Mouse (Mus musculus): ENCODE data around the gene Chrng. TPM values are rescaled to one million over a fixed set of nuclear protein-coding genes. Genes with fewer than 3 reads are reported as not detected.

Gene Chrng
- polyA plus RNA-seq, 1 experiment = not detected

DNA sequence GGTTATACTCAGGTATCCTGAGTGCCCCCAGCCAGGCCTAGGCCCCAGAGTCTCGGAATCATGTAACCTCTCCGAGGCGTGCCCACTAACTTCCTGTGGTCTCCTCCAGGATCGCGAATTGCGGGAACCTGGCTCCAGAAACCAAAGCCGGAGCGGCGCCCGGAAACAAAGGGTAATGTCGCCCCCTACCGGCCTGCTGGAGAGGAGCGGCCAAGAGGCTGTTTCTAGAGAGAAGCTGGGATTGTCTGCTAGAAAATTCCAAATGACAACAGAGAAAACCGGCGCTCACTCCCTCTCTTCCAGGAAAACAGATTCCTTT, 17.5 kb upstream of the Chrng start:
- Histone ChIP-seq H3K36me3 (ENCODE audit: control insufficient read depth) (no peaks in the 10 kb centered on the region), H3K4me3 (replicated peaks) (peak overlapping the region; percentile 36), H3K27me3 (ENCODE audit: control insufficient read depth) (peaks cover 50% of the 10 kb centered on the region), H3K4me1 (ENCODE audit: control insufficient read depth) (peaks cover 6% of the 10 kb centered on the region), H3K9me3 (ENCODE audit: control insufficient read depth, low read length) (no peaks in the 10 kb centered on the region)
- TF ChIP-seq TAL1 (IDR thresholded peaks at IDR 0.05; ENCODE audit: low read length) (no peak), GATA1 (IDR thresholded peaks at IDR 0.05; ENCODE audit: low read length) (no peak)

- Histone ChIP-seq H3K4me3 (replicated peaks) (no peak within 1 kb of the TSS), H3K4me1 (ENCODE audit: control insufficient read depth) (peaks cover 2% of the 10 kb centered on the region; the same call in 1 of the 2 replicates), H3K27me3 (ENCODE audit: control insufficient read depth) (peaks cover 28% of the 10 kb centered on the region), H3K36me3 (ENCODE audit: control insufficient read depth) (no peaks in the 10 kb centered on the region), H3K9me3 (ENCODE audit: control insufficient read depth, low read length) (no peaks in the 10 kb centered on the region)
- no peak for TF ChIP-seq GATA1 (IDR thresholded peaks at IDR 0.05; ENCODE audit: low read length)
- no peak for TF ChIP-seq TAL1 (IDR thresholded peaks at IDR 0.05; ENCODE audit: low read length)
Measured at GRCm38 (mm10) chr1:87190429-87190828, 14.0 kb upstream of the Chrng start, which contains the start of gene Chrnd. TSS of gene Chrnd (plus strand) at chr1:87190607.

- Histone ChIP-seq H3K4me3 (replicated peaks) (no peak overlapping the region), H3K9me3 (ENCODE audit: control insufficient read depth, low read length) (no peaks in the 10 kb centered on the region), H3K36me3 (ENCODE audit: control insufficient read depth) (no peaks in the 10 kb centered on the region), H3K27me3 (ENCODE audit: control insufficient read depth) (no peaks in the 10 kb centered on the region; the same call in 1 of the 2 replicates), H3K4me1 (ENCODE audit: control insufficient read depth) (no peaks in the 10 kb centered on the region)
- TF ChIP-seq TAL1 (IDR thresholded peaks at IDR 0.05; ENCODE audit: low read length) = no peak
- TF ChIP-seq GATA1 (IDR thresholded peaks at IDR 0.05; ENCODE audit: low read length) = no peak
Measured at GRCm38 (mm10) chr1:87197296-87197695, 7.2 kb upstream of the Chrng start.

DNA sequence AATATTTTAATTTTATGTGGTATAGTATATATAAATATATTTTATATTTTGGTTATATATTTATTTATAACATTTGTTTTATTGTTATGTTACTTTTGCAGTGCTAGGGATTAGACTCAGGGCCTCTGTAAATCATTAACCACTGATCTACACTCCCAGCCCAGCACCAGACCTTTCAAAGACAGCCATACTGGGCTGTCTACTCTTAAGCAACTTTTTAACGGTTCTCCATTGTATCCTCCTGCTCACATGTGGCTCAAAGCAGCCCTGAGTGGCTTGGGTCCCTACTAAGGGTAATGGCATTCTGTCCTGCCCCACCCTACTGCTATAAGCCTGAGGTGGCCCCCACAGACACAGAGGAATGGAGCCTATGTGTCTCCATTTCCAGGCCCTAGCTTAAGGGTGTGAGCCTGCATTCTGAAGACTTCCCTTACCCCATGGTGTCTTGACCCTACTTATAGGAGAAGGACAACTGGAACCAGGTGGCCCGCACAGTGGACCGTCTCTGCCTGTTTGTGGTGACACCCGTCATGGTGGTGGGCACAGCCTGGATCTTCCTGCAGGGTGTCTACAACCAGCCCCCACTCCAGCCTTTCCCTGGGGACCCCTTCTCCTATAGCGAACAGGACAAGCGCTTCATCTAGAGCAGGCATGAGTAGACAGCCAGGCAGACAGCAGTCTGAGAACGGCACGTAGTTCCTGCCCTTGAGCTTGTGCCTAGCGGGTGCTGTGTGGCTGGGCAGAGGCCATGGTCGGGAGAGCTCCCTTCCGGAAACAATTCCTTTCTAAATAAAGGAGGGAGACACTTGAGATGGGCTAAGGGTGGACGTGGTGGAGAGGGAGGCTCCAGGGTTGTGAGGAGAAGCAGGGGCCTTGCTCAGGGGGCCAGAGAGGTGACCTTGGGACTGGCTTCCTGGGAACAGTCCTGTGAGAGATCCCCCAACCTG, 6.1 kb upstream of the Chrng start:
- TF ChIP-seq GATA1 (IDR thresholded peaks at IDR 0.05; ENCODE audit: low read length) (no peak), TAL1 (IDR thresholded peaks at IDR 0.05; ENCODE audit: low read length) (no peak)
- Histone ChIP-seq H3K9me3 (ENCODE audit: control insufficient read depth, low read length) (no peaks in the 10 kb centered on the region), H3K27me3 (ENCODE audit: control insufficient read depth) (no peaks in the 10 kb centered on the region), H3K36me3 (ENCODE audit: control insufficient read depth) (no peaks in the 10 kb centered on the region), H3K4me1 (ENCODE audit: control insufficient read depth) (no peaks in the 10 kb centered on the region), H3K4me3 (replicated peaks) (no peak overlapping the region)

- H3K4me1 ChIP-seq (ENCODE audit: control insufficient read depth) = no peaks in the 10 kb centered on the region
- H3K9me3 ChIP-seq (ENCODE audit: control insufficient read depth, low read length) = no peaks in the 10 kb centered on the region
- TF ChIP-seq GATA1 (IDR thresholded peaks at IDR 0.05; ENCODE audit: low read length) (no peak), TAL1 (IDR thresholded peaks at IDR 0.05; ENCODE audit: low read length) (no peak)
- H3K36me3 ChIP-seq (ENCODE audit: control insufficient read depth) = no peaks in the 10 kb centered on the region
- H3K27me3 ChIP-seq (ENCODE audit: control insufficient read depth) = no peaks in the 10 kb centered on the region; the same call in 1 of the 2 replicates
- no peak overlapping the region for H3K4me3 ChIP-seq (replicated peaks)
Measured at GRCm38 (mm10) chr1:87200811-87201210, 3.6 kb upstream of the Chrng start.

DNA sequence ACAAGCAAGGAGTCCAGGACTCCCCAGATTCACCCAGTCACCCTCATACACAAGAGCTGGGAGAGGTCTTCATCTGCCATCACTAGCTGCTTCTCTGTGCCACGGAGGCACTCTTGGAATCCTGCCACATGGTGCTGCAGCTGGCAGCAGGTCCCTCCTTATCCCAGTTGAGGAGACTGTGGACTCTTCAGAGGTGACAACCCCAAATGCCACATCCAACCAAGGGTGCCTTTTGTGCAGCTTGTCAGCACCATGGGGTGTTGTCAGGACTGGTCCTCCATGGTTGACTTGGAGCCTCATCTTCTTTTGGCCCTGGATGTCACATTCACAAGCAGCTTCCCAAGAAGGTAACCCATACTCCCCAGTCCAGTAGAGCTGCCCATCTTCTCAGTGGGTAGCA, 2.6 kb upstream of the Chrng start:
- TF ChIP-seq TAL1 (IDR thresholded peaks at IDR 0.05; ENCODE audit: low read length) = no peak
- TF ChIP-seq GATA1 (IDR thresholded peaks at IDR 0.05; ENCODE audit: low read length) = no peak
- Histone ChIP-seq H3K4me3 (replicated peaks) (no peak overlapping the region), H3K9me3 (ENCODE audit: control insufficient read depth, low read length) (no peaks in the 10 kb centered on the region), H3K36me3 (ENCODE audit: control insufficient read depth) (no peaks in the 10 kb centered on the region), H3K4me1 (ENCODE audit: control insufficient read depth) (no peaks in the 10 kb centered on the region), H3K27me3 (ENCODE audit: control insufficient read depth) (peaks cover 10% of the 10 kb centered on the region)

DNA sequence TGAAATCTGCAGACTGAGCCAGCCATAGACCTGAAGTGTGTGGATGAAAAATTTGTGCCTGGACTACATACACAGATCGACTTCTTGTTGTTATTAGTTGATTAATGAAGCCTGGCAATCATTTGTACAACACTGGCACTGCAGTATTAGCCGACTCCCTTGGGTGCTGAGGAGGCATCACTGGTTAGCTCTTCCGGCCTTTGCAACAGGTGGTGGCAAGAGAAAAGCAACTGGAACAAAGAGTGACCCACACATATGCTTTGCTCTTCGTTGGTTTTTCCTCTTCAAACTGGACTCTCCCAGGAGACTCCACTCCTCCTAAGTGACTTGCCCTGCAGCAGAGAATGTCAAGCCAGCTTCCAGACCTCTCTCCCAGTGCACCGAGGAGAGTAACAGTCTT, 678 bp upstream of the Chrng start:
- Histone ChIP-seq H3K27me3 (ENCODE audit: control insufficient read depth) (peaks cover 18% of the 10 kb centered on the region), H3K9me3 (ENCODE audit: control insufficient read depth, low read length) (no peaks in the 10 kb centered on the region)

DNA sequence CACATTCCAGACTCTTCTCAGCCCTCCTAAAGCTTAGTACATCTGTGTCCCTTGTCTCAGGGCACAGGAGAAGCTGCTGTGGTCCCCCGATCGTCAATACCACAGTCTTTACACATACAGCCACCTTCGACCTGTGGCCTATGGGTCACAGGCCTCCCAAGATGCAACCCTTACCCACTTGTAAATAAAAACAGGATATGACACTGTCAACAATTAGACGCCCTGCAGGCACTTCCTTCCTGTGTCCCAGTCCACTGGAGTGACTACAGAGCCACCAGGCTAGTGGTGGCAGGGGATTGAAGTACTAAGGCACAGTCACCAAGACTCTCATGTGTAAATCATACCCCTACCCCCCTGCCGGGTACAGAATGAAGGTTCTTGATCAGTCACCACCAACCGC, 581 bp downstream of the Chrng start:
- H3K4me1 ChIP-seq (ENCODE audit: control insufficient read depth) = no peaks in the 10 kb centered on the region
- no peak for TF ChIP-seq GATA1 (IDR thresholded peaks at IDR 0.05; ENCODE audit: low read length)
- no peak for TF ChIP-seq TAL1 (IDR thresholded peaks at IDR 0.05; ENCODE audit: low read length)
- H3K4me3 ChIP-seq (replicated peaks) = no peak overlapping the region
- peaks cover 18% of the 10 kb centered on the region for H3K27me3 ChIP-seq (ENCODE audit: control insufficient read depth)
- no peaks in the 10 kb centered on the region for H3K9me3 ChIP-seq (ENCODE audit: control insufficient read depth, low read length)
- no peaks in the 10 kb centered on the region for H3K36me3 ChIP-seq (ENCODE audit: control insufficient read depth)

More for the DNA sequence above, 678 bp upstream of the Chrng start:
- TF ChIP-seq TAL1 (IDR thresholded peaks at IDR 0.05; ENCODE audit: low read length) (no peak), GATA1 (IDR thresholded peaks at IDR 0.05; ENCODE audit: low read length) (no peak)
- no peaks in the 10 kb centered on the region for H3K4me1 ChIP-seq (ENCODE audit: control insufficient read depth)
- H3K4me3 ChIP-seq (replicated peaks) = no peak overlapping the region
- no peaks in the 10 kb centered on the region for H3K36me3 ChIP-seq (ENCODE audit: control insufficient read depth)

- Histone ChIP-seq H3K9me3 (ENCODE audit: control insufficient read depth, low read length) (no peaks in the 10 kb centered on the region), H3K27me3 (ENCODE audit: control insufficient read depth) (peaks cover 18% of the 10 kb centered on the region)
- TF ChIP-seq GATA1 (IDR thresholded peaks at IDR 0.05; ENCODE audit: low read length) (no peak), TAL1 (IDR thresholded peaks at IDR 0.05; ENCODE audit: low read length) (no peak)
Measured at GRCm38 (mm10) chr1:87205502-87205901, 1.0 kb downstream of the Chrng start.

More at GRCm38 (mm10) chr1:87205502-87205901, 1.0 kb downstream of the Chrng start:
- no peaks in the 10 kb centered on the region for H3K36me3 ChIP-seq (ENCODE audit: control insufficient read depth)
- H3K4me1 ChIP-seq (ENCODE audit: control insufficient read depth) = no peaks in the 10 kb centered on the region
- H3K4me3 ChIP-seq (replicated peaks) = no peak overlapping the region
